Mouse (Mus musculus) intestine, embryonic 16.5 days (tissue): ENCODE measurements around the gene Tgfbr1. TPM values are rescaled to one million over a fixed set of nuclear protein-coding genes. Genes with fewer than 3 reads are reported as not detected.
A peak's percentile ranks its signal among the peaks of the same experiment; 100 is the strongest.

ENCODE experiments used
- ATAC-seq: fragments of 200-750 bp; cut with Nextera tagmentation; 2 replicates; pipeline ENCODE4 v1.8.0; 2017; ENCODE audit warnings: moderate TSS enrichment, moderate library complexity
- H3K27ac ChIP-seq: fragments of 300-500 bp; sonication (generic); 2 replicates; pipeline ENCODE4 v1.5.1; 2014; ENCODE audit warnings: mild to moderate bottlenecking, low read length
- H3K27me3 ChIP-seq: fragments of 300-500 bp; sonication (generic); replicated peaks from 2 replicates; pipeline ENCODE4 v1.6.1; 2014; ENCODE audit warnings: low read length, control low read depth, mixed read lengths; ENCODE audit not compliant: control insufficient read depth, insufficient read depth
- H3K36me3 ChIP-seq: fragments of 300-500 bp; sonication (generic); 2 replicates; pipeline ENCODE4 v1.6.1; 2014; ENCODE audit warnings: low read length, control low read depth; ENCODE audit not compliant: control insufficient read depth, insufficient read depth
- H3K4me1 ChIP-seq: fragments of 300-500 bp; sonication (generic); 2 replicates; pipeline ENCODE4 v1.6.1; 2014; ENCODE audit warnings: low read length, control low read depth, mixed read lengths; ENCODE audit not compliant: control insufficient read depth, insufficient read depth
- H3K4me2 ChIP-seq: fragments of 300-500 bp; sonication (generic); 2 replicates; pipeline ENCODE4 v1.6.1; 2014; ENCODE audit warnings: low read depth, low read length, control low read depth
- H3K4me3 ChIP-seq: fragments of 300-500 bp; sonication (generic); 2 replicates; pipeline ENCODE4 v1.5.1; 2014; ENCODE audit warnings: mild to moderate bottlenecking, low read length
- H3K9ac ChIP-seq: fragments of 300-500 bp; sonication (generic); 2 replicates; pipeline ENCODE4 v1.6.1; 2014; ENCODE audit warnings: low read depth, low read length
- H3K9me3 ChIP-seq: fragments of 300-500 bp; sonication (generic); 2 replicates; pipeline ENCODE4 v1.6.1; 2016; ENCODE audit warnings: low read length, control low read depth; ENCODE audit not compliant: control insufficient read depth
- WGBS: fragments of 180-500 bp; shearing (Covaris S2); extraction: QIAGEN DNeasy Blood & Tissue Kit; methylation state at CpG from one replicate; pipeline ENCODE4 v1.1.7; 2014; 5-methylcytosine and 5-hydroxymethylcytosine counted together
- polyA plus RNA-seq: library from polyadenylated mRNA; unstranded; fragments of >200 nt; fragmentation: Nextera tagmentation; extraction: Ambion mirVana; gene quantifications from 2 replicates; pipeline ENCODE4 v1.2.1, GENCODE M21; 2015

The Tgfbr1 gene
- polyA plus RNA-seq, 1 experiment from 2014 or later, result 17.5 TPM

DNA sequence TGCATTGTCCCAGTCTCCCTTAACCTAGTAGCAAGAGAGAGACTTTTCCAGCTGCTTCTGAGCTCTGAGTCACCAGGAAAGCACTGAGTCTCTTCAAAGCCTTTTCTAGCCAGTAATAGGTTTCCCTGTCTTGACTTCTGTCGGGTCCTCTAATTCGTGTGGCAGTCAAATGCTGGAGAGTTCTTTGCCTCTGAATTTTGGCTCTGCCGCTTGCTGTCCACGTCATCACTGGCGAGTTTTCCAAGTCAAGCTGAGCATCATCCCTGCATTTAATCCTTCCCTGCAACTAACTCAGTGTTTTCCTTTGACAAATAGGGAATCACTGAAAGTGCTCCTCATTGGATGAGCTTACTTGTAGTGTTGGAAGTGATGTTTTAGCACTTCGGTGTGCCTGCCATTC, 36.6 kb upstream of the Tgfbr1 start:
- Histone ChIP-seq H3K27ac (no peak overlapping the region), H3K9ac (no peak overlapping the region), H3K4me1 (0 out of 2 replicates have a peak, but pooled peaks cover 3% of the 10 kb centered on the region), H3K9me3 (no peaks in the 10 kb centered on the region), H3K27me3 (no peaks in the 10 kb centered on the region), H3K4me3 (no peak overlapping the region), H3K4me2 (no peak overlapping the region), H3K36me3 (no peaks in the 10 kb centered on the region)
- no peak for ATAC-seq
- WGBS, result 76% methylated on average over 6 of the region's 6 CpGs

DNA sequence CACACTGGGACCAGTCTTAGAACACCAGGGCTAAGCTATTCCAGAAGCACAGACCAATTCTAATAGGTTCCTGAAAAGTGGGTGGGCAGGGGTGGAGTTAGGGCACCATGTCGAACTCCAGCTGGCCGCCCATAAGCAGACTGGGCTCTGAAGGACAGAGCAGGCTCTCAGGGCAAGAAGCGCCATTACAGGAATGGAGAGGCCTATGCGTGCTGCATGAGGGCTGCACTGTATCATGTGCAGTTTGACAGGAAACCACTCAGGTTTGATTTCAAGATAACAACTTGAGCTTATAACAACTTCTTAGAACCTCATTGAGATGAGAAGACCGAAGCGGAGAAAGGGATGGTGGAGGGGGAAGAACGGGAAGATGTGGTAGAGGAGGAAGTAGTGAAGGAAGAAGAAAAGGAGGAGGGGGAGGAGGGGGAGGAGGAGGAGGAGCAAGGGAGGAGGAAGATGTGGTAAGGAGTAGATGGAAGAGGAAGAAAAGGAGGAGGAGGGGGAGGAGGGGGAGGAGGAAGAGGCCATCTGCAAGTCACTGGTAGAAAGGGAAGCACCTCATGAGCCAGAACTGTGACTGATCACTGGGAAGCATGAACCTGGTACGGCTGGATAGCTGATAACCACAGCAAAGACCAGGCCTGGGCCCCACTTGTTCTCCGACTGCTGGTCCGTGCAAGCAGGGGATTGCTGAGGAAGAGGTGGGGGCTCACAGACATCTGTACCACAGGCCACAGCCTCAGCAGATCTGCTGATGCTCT, 33.3 kb upstream of the Tgfbr1 start:
- Histone ChIP-seq H3K27me3 (no peaks in the 10 kb centered on the region), H3K27ac (no peak overlapping the region), H3K4me3 (no peak overlapping the region), H3K4me2 (no peak overlapping the region), H3K4me1 (0 out of 2 replicates have a peak, but pooled peaks cover 2% of the 10 kb centered on the region), H3K9ac (no peak overlapping the region), H3K9me3 (no peaks in the 10 kb centered on the region), H3K36me3 (no peaks in the 10 kb centered on the region)
- ATAC-seq, result no peak
- 73% methylated on average over 10 of the region's 10 CpGs for WGBS

DNA sequence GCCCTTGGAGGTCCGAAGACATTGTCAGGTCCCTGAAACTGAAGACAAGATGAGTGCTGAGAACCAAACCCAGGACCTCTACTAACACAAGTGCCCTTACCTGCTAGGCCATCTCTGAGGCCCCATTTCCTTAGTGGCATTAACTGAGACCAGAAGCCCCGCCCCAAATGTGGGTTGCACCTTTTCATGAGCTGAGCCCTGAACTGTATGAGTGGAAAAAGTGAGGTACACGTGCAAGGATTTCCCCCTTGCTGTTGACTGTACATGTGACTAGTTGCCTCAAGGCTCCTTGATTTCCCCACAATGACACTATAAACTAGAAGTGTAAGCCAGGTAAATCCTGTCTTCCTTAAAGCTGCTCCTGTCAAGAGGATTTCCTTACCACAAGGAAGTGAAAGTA, 30.7 kb upstream of the Tgfbr1 start:
- Histone ChIP-seq H3K9ac (no peak overlapping the region), H3K4me1 (0 out of 2 replicates have a peak, but pooled peaks cover 2% of the 10 kb centered on the region), H3K27ac (no peak overlapping the region), H3K4me2 (no peak overlapping the region), H3K36me3 (no peaks in the 10 kb centered on the region), H3K9me3 (no peaks in the 10 kb centered on the region), H3K4me3 (no peak overlapping the region), H3K27me3 (no peaks in the 10 kb centered on the region)
- ATAC-seq, result no peak
- 76% methylated on average over 3 of the region's 3 CpGs for WGBS

DNA sequence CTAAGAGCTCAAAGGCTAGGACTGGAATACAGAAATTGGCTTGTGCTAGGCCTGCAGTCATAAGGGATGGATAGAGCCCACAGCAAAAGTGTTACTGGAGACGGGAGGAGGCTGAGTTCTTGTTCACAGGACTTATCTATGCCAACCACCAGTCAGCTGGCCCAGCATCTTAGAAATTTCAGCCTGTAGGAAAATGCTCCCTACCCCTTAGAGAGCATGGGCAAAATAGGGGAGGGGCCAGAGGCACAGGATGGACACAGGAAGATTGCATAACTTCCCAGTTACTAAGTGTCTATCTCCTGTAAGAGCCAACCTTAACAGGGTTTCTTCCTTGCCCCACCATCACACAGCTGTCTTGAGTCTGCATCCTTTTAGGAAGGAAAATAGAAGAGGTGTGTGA, 28.8 kb upstream of the Tgfbr1 start:
- ATAC-seq, result no peak
- WGBS, result 82% methylated on average over 1 of the region's 1 CpGs

DNA sequence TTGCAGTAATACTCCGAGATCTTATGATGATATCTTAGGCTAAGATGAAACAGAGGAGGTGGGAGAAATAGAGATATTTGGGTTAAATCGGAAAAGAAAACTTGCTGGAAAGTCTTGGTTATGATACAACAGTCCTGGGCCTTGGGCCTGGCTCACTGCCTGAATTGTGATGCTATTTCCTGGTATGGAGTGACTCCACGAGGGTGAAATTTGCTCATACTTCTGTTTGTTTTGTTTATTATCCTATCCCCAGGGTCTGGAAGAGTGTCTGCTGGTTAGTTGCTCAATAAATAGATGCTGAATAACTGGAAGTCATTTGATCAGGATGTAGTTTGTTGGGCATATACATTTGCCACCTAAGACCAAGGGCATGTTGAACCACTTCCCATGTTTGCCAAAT, 25.2 kb upstream of the Tgfbr1 start:
- WGBS, result 73% methylated on average over 3 of the region's 3 CpGs

More for the DNA sequence above, 28.8 kb upstream of the Tgfbr1 start:
- no peak overlapping the region for H3K27ac ChIP-seq
- H3K27me3 ChIP-seq, result no peaks in the 10 kb centered on the region
- H3K9ac ChIP-seq, result no peak overlapping the region
- 0 out of 2 replicates have a peak, but pooled peaks cover 2% of the 10 kb centered on the region for H3K4me1 ChIP-seq
- H3K9me3 ChIP-seq, result no peaks in the 10 kb centered on the region
- no peak overlapping the region for H3K4me3 ChIP-seq
- no peak overlapping the region for H3K4me2 ChIP-seq
- H3K36me3 ChIP-seq, result no peaks in the 10 kb centered on the region

DNA sequence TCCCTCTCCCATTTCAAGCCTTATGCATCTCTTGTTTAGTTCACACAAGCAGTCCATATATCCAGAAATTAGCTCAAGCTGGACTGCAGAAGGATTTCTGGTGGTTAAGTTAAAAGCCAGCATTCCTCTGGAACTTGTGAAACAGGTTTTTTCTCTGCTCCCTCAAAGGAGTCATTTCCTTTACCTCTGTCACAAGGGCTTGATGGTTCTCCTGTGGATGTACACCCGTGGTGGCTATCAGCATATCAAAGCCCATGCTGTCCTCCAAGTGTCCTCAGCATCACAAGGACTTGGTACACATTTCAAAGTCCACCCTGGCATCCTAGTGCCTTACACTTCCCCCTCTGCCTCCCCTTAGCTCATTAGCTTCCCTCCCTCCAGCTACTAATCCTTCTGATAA, 23.7 kb upstream of the Tgfbr1 start:
- WGBS, result 4% methylated on average over 1 of the region's 1 CpGs
- H3K9ac ChIP-seq, result no peak overlapping the region
- H3K4me2 ChIP-seq, result no peak overlapping the region
- no peaks in the 10 kb centered on the region for H3K4me1 ChIP-seq
- no peak overlapping the region for H3K4me3 ChIP-seq
- ATAC-seq, result peak; percentile 26; the same call in 1 of the 2 replicates
- no peak overlapping the region for H3K27ac ChIP-seq
- no peaks in the 10 kb centered on the region for H3K36me3 ChIP-seq
- H3K9me3 ChIP-seq, result no peaks in the 10 kb centered on the region
- H3K27me3 ChIP-seq, result no peaks in the 10 kb centered on the region

More for the DNA sequence above, 25.2 kb upstream of the Tgfbr1 start:
- no peak overlapping the region for H3K9ac ChIP-seq
- H3K27ac ChIP-seq, result no peak overlapping the region
- no peaks in the 10 kb centered on the region for H3K9me3 ChIP-seq
- no peak for ATAC-seq
- H3K4me1 ChIP-seq, result no peaks in the 10 kb centered on the region
- H3K4me2 ChIP-seq, result no peak overlapping the region
- H3K4me3 ChIP-seq, result no peak overlapping the region
- H3K36me3 ChIP-seq, result no peaks in the 10 kb centered on the region
- H3K27me3 ChIP-seq, result no peaks in the 10 kb centered on the region

DNA sequence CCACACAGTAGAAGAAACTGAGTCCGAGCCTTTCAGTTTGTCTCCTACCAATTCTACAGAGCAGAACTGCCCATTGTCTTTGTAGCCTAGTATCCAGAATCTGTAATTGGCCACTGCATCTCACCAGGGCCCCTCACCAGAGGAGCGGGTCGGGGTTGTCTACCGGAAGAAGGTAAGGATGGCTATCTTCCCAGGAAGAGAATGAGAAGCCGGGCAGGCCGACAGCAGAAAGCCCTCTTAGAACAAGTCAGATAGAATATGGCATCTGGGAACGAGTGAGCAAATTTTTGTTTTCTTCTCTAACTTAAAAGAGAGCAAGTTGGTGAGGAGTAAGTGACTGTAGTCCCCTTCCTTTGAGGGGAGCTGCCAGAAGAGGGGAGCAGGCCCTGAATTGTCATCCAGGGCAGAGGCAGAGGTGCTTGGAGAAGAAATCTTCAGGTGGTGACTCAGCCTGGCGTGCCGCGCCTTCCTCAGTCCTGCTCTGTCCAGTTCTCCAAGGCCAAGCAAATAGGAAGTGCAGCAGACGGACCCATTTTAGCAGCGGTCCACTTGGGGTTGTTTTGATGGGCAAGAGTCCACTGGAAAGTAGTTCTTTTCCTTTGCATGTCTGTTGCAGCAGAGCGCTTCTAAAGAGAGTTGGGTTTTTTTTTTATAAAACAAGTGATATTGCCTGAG, 22.5 kb upstream of the Tgfbr1 start:
- 89% methylated on average over 13 of the region's 13 CpGs for WGBS
- no peaks in the 10 kb centered on the region for H3K27me3 ChIP-seq
- ATAC-seq, result no peak
- no peak overlapping the region for H3K4me2 ChIP-seq
- no peak overlapping the region for H3K27ac ChIP-seq
- no peaks in the 10 kb centered on the region for H3K36me3 ChIP-seq
- H3K9me3 ChIP-seq, result no peaks in the 10 kb centered on the region
- H3K4me3 ChIP-seq, result no peak overlapping the region
- H3K9ac ChIP-seq, result no peak overlapping the region
- H3K4me1 ChIP-seq, result no peaks in the 10 kb centered on the region

DNA sequence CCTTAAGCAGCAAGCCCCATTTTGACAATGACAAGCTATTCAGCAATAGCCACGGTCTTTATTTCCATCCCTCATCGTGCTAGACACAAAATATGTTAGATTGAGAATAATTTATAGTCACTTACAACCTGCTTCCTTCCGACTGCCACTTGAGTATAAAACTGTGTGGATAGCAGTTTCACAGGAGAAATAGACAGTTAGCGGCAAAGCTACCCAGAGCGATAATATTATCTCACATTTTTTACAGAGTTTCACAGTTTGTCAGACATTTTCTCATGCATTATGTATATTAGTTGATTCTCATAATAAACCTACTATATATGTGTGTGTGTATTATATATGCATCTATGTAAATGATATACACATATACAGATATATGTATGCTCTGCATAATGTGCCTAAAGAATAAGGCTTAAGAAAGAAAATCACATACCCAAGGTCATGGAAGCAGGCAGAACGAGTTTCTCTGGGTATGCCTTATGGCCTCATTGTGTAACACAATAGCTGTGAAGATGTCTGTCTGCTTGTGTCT, 20.1 kb upstream of the Tgfbr1 start:
- H3K36me3 ChIP-seq, result no peaks in the 10 kb centered on the region
- H3K9ac ChIP-seq, result no peak overlapping the region
- no peak overlapping the region for H3K4me3 ChIP-seq
- 84% methylated on average over 6 of the region's 6 CpGs for WGBS
- no peaks in the 10 kb centered on the region for H3K9me3 ChIP-seq
- H3K27me3 ChIP-seq, result no peaks in the 10 kb centered on the region
- no peaks in the 10 kb centered on the region for H3K4me1 ChIP-seq
- no peak for ATAC-seq
- no peak overlapping the region for H3K27ac ChIP-seq
- H3K4me2 ChIP-seq, result no peak overlapping the region

DNA sequence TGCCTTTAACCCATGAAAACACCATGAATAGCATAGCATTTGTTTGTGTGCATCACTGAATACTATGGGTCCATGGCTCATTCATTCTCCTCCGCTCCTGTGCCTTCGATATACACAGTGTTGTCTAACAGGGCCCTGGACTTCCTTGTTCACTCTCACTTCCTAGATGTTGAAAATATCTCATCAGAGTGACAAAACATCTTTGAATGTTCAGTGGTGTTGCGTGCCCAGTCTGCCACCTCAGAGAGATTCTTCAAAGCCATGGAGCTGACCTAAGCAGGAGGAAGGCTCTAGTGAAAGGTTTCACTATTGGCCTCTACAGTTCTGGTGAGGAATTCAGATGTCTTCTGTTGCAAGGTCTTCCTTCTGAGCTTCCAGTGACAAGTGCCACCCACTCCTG, 19.5 kb upstream of the Tgfbr1 start:
- H3K4me2 ChIP-seq, result no peak overlapping the region
- 93% methylated on average over 3 of the region's 3 CpGs for WGBS
- no peaks in the 10 kb centered on the region for H3K27me3 ChIP-seq

More for the DNA sequence above, 19.5 kb upstream of the Tgfbr1 start:
- H3K36me3 ChIP-seq, result no peaks in the 10 kb centered on the region
- H3K9ac ChIP-seq, result no peak overlapping the region
- ATAC-seq, result no peak
- no peak overlapping the region for H3K4me3 ChIP-seq
- no peak overlapping the region for H3K27ac ChIP-seq
- no peaks in the 10 kb centered on the region for H3K9me3 ChIP-seq
- H3K4me1 ChIP-seq, result no peaks in the 10 kb centered on the region
